Mouse (Mus musculus) cerebellum, adult 2 months (tissue): ENCODE data around the gene Mthfd1.

Experiments used
- CTCF ChIP-seq: fragments of 200-500 bp; IDR thresholded peaks from 2 replicates; pipeline ENCODE4 v1.5.1; 2011; ENCODE audit warnings: low read depth, mild to moderate bottlenecking, control low read depth, low read length, moderate library complexity, borderline replicate concordance; ENCODE audit not compliant: insufficient read depth
- POLR2A ChIP-seq: fragments of 200-500 bp; IDR thresholded peaks from 2 replicates; pipeline ENCODE4 v1.6.1; 2011; ENCODE audit warnings: low read length, control low read depth, borderline replicate concordance; ENCODE audit not compliant: insufficient read depth

DNA sequence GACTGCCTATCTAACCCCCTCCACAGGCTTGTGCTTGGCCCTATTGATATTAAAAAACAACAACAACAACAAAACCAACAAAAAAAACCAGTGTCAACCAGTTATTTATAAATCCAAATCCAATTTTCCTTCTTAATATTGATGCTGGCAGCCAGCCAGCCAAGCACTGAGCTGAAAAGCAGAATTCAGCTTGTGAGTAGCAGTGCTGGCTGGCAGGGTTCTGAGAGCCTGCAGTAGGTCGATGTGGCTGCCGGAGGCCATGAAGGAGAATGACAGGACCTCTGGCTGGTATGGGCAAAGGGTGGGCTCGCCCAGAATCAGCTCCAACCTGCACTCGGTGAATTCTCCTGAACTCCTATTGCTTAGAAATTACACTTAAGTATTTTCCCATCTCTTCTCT, 49.1 kb downstream of the Mthfd1 start:
- TF ChIP-seq POLR2A (no peak), CTCF (no peak)
